7 mouse cellular contexts compared by ENCODE assay signal in the genomic region with DNA sequence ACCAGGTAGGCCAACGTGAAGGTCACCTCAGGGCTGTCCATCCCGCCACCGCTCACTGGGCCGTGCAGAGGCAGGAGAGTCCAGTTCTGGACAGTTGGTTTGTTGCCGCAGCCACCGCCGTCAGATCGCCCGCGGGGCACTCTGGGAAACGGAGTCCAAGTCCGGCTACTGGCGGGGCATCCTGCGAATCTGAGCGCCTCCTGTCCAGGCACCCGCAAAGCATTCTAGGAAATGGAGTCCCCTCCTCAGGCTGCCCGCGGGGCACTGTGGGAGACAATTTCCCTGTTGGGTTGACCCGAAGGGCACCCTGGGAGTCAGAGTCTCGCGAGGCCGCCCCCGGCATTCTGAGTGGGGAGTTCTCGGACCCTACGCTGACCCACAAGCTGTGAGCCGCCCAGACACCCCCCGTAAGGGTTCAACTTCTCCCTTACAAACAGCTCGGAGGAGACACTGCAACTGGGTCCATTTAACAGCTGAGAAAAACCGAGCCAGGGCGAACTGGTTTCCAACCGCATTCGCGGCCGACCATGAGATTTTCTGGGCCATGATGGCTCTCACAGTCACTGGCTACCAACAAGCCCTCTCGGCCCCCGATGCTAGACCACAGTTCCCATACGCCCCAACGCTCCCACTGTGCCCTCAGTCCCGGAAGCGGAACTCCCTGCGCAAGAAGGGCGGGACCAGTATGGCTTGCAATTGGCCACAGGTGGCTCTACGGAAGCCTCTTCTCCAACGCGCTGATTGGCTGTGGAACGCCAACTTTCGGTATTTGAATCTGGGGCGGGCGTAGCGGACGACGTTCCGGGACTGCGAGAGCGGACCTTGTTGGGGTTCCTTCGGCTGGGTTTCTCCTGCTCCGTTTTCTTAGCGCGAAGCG. TPM values are rescaled to one million over a fixed set of nuclear protein-coding genes. Genes with fewer than 3 reads are reported as not detected.
DNase-seq lines count a peak whose midpoint lies in the region; ATAC-seq and TF ChIP-seq lines count a peak whose summit lies in the region.

A gene (plus strand): TSS at position 342 of the 877 bp plus-strand sequence.
A gene (minus strand): TSS at position 630 of the 877 bp plus-strand sequence.

- peaks cover 58% of the 10 kb centered on the region for H3K36me3 ChIP-seq in embryonic facial prominence, embryonic 10.5 days (replicated peaks)
- peaks cover 40% of the 10 kb centered on the region; the same call in 1 of the 2 replicates for H3K36me3 ChIP-seq in intestine, postnatal 0 days (ENCODE audit: control insufficient read depth, insufficient read depth)
- H3K36me3 ChIP-seq in midbrain, embryonic 12.5 days: peaks cover 47% of the 10 kb centered on the region
- peaks cover 10% of the 10 kb centered on the region; the same call in 1 of the 2 replicates for H3K36me3 ChIP-seq in small intestine, adult 2 months (ENCODE audit: control insufficient read depth, insufficient read depth, low read length)

- H3K27ac ChIP-seq in embryonic facial prominence, embryonic 10.5 days (replicated peaks): peak within 1 kb of the TSS; percentile 96
- H3K27ac ChIP-seq in intestine, postnatal 0 days (ENCODE audit: low read depth, low read length): peak within 1 kb of the TSS; percentile 95
- H3K27ac ChIP-seq in midbrain, embryonic 12.5 days (replicated peaks): peak within 1 kb of the TSS; percentile 91
- H3K27ac ChIP-seq in small intestine, adult 2 months (ENCODE audit: insufficient read depth, low read depth, low read length): peak within 1 kb of the TSS; percentile 94

- H3K4me1 ChIP-seq in embryonic facial prominence, embryonic 10.5 days: peaks cover 41% of the 10 kb centered on the region
- 0 out of 2 replicates have a peak, but pooled peaks cover 8% of the 10 kb centered on the region for H3K4me1 ChIP-seq in intestine, postnatal 0 days (replicated peaks; ENCODE audit: control insufficient read depth, insufficient read depth, low read length)
- peaks cover 37% of the 10 kb centered on the region for H3K4me1 ChIP-seq in midbrain, embryonic 12.5 days
- peaks cover 17% of the 10 kb centered on the region for H3K4me1 ChIP-seq in small intestine, adult 2 months (ENCODE audit: control insufficient read depth, insufficient read depth, insufficient read length, low read length)

- intact Hi-C loops in left cerebral cortex, postnatal 4 days (cut with DNase I): no loop called here

- H3K9ac ChIP-seq in intestine, postnatal 0 days (ENCODE audit: low read depth, low read length): peak within 1 kb of the TSS; percentile 67
- peak within 1 kb of the TSS; percentile 82 for H3K9ac ChIP-seq in midbrain, embryonic 12.5 days (replicated peaks)

- peak within 1 kb of the TSS; percentile 78 for H3K4me3 ChIP-seq in embryonic facial prominence, embryonic 10.5 days
- H3K4me3 ChIP-seq in intestine, postnatal 0 days (ENCODE audit: low read depth, low read length): peak within 1 kb of the TSS; percentile 86
- peak within 1 kb of the TSS; percentile 59 for H3K4me3 ChIP-seq in midbrain, embryonic 12.5 days
- peak within 1 kb of the TSS; percentile 88 for H3K4me3 ChIP-seq in small intestine, adult 2 months (ENCODE audit: low read depth, low read length)

- DNase-seq in adrenal gland, postnatal 10 days: peak; percentile 97
- peak; percentile 98 for DNase-seq in embryonic facial prominence, embryonic 10.5 days (ENCODE audit: low spot score)
- peak; percentile 88 for DNase-seq in gonadal fat pad, adult 2 months (ENCODE audit: low read depth)
- peak; percentile 99 for DNase-seq in left cerebral cortex, postnatal 4 days

- H3K9me3 ChIP-seq in embryonic facial prominence, embryonic 10.5 days: no peaks in the 10 kb centered on the region
- no peaks in the 10 kb centered on the region for H3K9me3 ChIP-seq in intestine, postnatal 0 days (ENCODE audit: control insufficient read depth)
- H3K9me3 ChIP-seq in midbrain, embryonic 12.5 days: no peaks in the 10 kb centered on the region

- TF ChIP-seq POLR2A in small intestine, adult 2 months (IDR thresholded peaks at IDR 0.05; ENCODE audit: low read depth, low read length): peak; percentile 66

- no peak for TF ChIP-seq CTCF in intestine, postnatal 0 days (IDR thresholded peaks at IDR 0.05; ENCODE audit: low read depth)
- TF ChIP-seq CTCF in small intestine, adult 2 months (IDR thresholded peaks at IDR 0.05; ENCODE audit: extremely low read depth, insufficient read length, insufficient replicate concordance, low read depth, low read length): no peak

- no peaks in the 10 kb centered on the region for H3K27me3 ChIP-seq in embryonic facial prominence, embryonic 10.5 days (replicated peaks; ENCODE audit: low read depth, poor library complexity, severe bottlenecking)
- no peaks in the 10 kb centered on the region for H3K27me3 ChIP-seq in intestine, postnatal 0 days (replicated peaks; ENCODE audit: control insufficient read depth, insufficient read depth, low read length)
- no peaks in the 10 kb centered on the region for H3K27me3 ChIP-seq in midbrain, embryonic 12.5 days
- H3K27me3 ChIP-seq in small intestine, adult 2 months (ENCODE audit: control insufficient read depth, insufficient read depth, low read length): no peaks in the 10 kb centered on the region

- under 1% methylated on average over 60 of the region's 60 CpGs for WGBS in embryonic facial prominence, embryonic 10.5 days
- under 1% methylated on average over 60 of the region's 60 CpGs for WGBS in intestine, postnatal 0 days
- WGBS in midbrain, embryonic 12.5 days: under 1% methylated on average over 60 of the region's 60 CpGs
- WGBS in small intestine, adult 2 months: under 1% methylated on average over 60 of the region's 60 CpGs

- peak within 1 kb of the TSS; percentile 72 for H3K4me2 ChIP-seq in intestine, postnatal 0 days (replicated peaks; ENCODE audit: low read depth)
- H3K4me2 ChIP-seq in midbrain, embryonic 12.5 days (replicated peaks): peak within 1 kb of the TSS; percentile 90

- ATAC-seq in intestine, postnatal 0 days: peak; percentile 96
- ATAC-seq in midbrain, embryonic 12.5 days (ENCODE audit: low FRiP score, low read depth): peak; percentile 97

RNA-seq across cellular contexts. Expression of the first gene that starts in this region (rescaled TPM):
- 10 to 100 TPM; 24.0 to 31.5 TPM for total RNA-seq in adrenal gland, postnatal 10 days (2021)
- polyA plus RNA-seq in embryonic facial prominence, embryonic 10.5 days (2016; fragmentation: Nextera tagmentation; extraction: Ambion mirVana): 318 and 337 TPM in 2 replicates
- polyA plus RNA-seq in gonadal fat pad, adult 2 months (2012; rRNA removed): 9.2 and 11.0 TPM in 2 replicates
- polyA plus RNA-seq in intestine, postnatal 0 days (2015; fragmentation: Nextera tagmentation; extraction: Ambion mirVana): 37.3 and 39.3 TPM in 2 replicates
- 10 to 100 TPM; 14.9 to 15.3 TPM for total RNA-seq in left cerebral cortex, postnatal 4 days (2021)
- 203 and 205 TPM in 2 replicates for polyA plus RNA-seq in midbrain, embryonic 12.5 days (2016; fragmentation: Nextera tagmentation; extraction: Ambion mirVana)
- polyA plus RNA-seq in small intestine, adult 2 months (2012; rRNA removed): 4.0 and 7.7 TPM in 2 replicates

RNA-seq across cellular contexts. Expression of the second gene that starts in this region (rescaled TPM):
- total RNA-seq in adrenal gland, postnatal 10 days (2021): 10 to 100 TPM; 18.6 to 21.7 TPM
- polyA plus RNA-seq in embryonic facial prominence, embryonic 10.5 days (2016; fragmentation: Nextera tagmentation; extraction: Ambion mirVana): 37.1 and 40.0 TPM in 2 replicates
- 42.2 and 51.3 TPM in 2 replicates for polyA plus RNA-seq in gonadal fat pad, adult 2 months (2012; rRNA removed)
- 18.5 and 18.8 TPM in 2 replicates for polyA plus RNA-seq in intestine, postnatal 0 days (2015; fragmentation: Nextera tagmentation; extraction: Ambion mirVana)
- 10 to 100 TPM; 15.2 to 17.6 TPM for total RNA-seq in left cerebral cortex, postnatal 4 days (2021)
- 31.8 and 37.5 TPM in 2 replicates for polyA plus RNA-seq in midbrain, embryonic 12.5 days (2016; fragmentation: Nextera tagmentation; extraction: Ambion mirVana)
- polyA plus RNA-seq in small intestine, adult 2 months (2012; rRNA removed): 25.6 and 34.8 TPM in 2 replicates

Comparison
In these comparisons a context has a peak if more than half of its experiments do, and no peak if none do; other contexts are left out.
1. Peak in every context shown above with its lines: DNase-seq, ATAC-seq, H3K4me3 ChIP-seq and H3K27ac ChIP-seq.